Mouse (Mus musculus): Measurements from ENCODE around the gene Cipc.

Gene Cipc

DNA sequence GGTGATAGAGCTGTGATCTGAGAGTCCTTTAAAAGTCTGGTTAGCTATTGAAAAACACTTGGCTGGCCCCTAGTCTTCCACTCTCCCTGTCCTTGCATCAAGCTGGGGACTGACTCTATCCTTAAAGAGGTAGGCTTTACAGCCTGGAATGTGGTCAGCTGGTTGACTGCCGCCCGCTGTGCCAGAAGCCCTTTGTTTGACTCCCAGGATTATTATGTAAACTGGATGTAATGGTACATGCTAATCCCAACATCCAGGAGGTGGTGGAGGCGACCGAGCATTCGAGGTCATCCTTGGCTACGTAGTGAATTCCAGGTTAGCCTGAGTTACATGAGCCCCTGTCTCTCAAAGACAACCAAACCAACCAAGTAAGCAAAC, 14.3 kb upstream of the Cipc start:
- DNase-seq = no peak

DNA sequence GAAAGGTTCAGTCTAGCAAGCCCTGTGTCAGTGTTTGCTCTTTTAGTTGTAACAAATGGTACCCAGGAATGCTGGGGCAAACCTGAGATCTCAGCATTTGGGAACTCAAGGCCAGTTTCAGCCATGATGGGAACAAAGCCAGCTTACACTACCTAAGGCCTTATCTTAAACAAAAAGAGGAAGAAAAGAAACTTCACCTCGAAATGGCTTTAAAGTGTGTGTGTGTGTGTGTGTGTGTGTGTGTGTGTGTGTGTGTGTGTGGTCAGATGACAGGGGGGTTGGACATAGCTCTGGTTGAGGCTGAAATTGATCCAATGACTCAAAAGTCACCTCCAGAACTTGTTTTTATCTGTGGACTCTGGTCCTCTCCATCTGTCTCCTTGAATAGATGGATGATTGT, 12.1 kb upstream of the Cipc start:
- DNase-seq = no peak

DNA sequence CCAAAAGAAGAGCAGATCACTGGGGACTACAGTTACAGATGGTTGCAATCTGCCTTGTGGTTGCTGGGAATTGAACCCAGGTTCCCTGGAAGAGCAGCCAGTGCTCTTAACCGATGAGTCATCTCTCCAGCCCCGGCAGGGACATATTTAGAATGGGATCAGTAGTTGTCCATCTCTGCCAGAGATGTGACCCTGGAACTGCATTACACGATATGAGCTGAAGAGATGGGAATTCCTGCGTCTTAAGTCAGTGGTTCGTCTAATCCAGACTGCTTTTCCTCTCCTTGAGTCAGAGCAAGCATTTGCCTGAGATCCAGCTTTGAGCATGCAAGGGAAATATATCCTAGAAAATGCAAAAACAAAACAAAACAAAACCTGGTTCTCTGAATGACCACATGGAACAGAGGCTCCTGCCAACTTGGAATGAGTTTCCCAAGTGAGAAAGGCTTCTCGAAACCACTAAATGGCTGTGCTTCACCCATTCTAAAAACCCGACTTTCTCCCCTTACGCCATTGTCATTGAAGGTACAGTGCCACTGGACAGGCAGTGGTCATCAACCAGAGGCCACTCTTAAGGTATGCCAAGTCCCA, 11.1 kb upstream of the Cipc start:
- no peak for DNase-seq

DNA sequence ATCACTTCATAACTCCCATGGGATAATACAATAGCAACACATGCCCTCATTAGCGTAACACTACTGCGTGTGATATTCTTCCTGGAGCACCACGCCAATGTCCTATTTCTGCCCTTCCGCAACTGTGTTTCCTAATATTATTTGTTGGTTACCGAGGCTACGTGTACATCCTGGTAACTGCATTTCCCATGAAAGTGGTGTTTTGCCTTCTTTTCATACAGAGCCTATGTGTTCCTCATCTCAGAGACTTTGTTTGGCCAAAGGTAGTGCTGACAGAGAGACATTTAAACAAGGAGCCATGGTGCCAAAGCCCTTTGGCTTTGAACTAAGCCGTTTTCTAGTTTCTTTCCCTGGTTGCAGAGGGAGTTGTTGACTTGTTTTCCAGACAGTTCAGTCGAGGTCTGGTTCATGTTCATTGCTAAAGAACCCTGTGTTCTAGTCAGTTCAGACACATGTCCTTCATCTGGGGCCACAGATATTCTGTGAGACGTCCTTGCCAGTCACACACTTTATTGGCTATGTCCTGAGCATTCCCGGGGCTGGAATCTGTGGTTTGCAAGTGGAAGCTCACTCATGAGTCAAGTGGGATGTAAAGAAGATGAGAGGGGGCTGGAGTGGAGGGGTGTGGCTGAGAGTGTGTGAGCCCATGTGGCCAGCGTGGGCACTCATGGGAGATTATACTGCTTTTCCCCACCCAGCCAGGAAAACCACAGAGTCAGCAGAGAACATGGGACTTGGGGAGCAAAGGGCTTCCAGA, 10.1 kb upstream of the Cipc start:
- no peak for DNase-seq

DNA sequence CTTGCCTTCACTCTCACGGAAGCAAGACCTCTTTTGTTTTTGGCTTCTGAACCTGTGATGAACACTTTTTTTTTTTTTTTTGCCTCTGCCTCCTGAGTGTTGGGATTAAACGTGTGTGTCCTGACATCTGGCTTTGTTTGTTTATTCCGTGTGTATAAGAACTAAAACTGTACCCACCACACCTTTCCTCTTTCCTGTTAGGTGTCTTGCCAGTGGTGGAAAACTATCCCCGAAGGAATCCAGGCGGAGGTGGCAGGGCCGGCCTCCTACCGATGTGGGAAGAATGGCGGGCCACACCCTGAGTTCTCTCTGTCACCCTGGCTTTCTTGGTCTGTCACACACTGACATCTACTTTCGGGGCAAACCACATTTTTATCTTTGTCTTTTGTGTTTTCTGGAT, 8.3 kb upstream of the Cipc start:
- no peak for DNase-seq

DNA sequence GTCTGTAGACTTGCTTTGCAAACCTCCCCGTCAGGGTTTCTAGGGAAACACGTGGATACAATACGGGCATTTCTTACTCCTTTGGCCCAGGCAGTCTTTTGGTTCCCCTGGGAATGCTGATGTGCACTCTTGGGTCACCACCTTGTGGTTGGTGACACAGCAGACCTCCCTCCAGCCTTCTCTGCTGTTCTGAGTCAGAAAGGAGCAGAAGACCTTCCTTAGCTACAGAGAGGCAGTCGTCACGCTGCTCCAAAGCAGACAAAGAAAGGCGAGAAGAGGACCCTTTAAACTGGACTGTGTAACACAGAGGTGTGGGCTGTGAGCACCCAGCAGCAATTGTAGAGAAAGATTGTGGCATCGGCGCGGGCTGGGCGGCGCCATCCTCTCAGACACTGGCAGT, 5.7 kb upstream of the Cipc start:
- DNase-seq = no peak

DNA sequence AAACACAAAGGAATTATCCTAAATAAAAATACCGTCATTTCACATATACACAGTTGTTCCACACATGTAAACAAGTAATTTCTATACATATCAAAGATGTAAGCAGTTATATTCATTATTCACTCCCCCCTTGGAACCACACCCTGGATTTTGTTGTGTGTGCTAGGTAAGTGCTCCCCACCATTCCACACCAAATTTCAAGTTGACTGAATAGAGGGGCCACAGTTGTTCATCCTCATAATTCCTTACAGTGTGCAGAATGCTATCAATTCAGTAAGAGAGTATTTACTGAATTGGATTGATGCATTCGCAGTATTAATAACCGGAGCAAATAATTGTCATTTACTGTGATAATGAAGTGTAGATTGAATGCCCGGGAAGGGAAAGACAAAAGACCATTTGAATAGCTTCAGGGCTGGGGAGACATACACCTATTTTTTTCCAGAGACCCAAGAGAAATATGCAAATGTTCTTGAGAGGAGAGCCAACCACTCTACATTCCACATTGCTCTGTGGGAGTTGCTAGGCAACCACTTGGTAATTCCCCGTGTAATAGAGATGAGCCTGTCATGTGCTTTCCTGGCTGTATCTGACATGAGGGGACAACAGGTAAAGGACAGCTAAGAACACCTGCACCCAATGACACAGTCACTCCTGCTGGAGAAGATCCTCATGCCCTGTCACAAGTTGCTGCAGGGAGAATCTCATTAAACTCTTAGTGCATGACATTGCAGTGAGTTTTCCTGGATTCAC, 4.9 kb upstream of the Cipc start:
- no peak for DNase-seq

DNA sequence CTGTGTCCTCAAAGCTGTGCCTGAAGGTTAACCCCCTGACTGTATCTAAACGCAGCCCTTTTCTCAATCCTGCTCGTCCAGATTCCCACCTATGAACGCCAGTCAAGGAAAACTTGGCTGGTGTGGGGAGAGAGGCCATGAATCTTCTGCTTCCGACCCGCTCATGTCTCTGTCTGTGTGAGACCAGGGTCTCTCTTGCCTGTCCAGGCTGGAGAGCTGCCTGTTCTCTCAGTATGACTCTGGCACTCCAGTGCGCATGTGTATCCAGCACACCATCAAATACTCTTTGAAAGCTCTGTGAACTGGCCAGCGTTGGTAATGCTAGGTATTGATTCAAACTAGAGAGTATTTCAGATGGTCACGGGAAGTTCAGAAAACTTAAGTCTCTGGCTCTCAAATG, 3.4 kb upstream of the Cipc start:
- no peak for DNase-seq

DNA sequence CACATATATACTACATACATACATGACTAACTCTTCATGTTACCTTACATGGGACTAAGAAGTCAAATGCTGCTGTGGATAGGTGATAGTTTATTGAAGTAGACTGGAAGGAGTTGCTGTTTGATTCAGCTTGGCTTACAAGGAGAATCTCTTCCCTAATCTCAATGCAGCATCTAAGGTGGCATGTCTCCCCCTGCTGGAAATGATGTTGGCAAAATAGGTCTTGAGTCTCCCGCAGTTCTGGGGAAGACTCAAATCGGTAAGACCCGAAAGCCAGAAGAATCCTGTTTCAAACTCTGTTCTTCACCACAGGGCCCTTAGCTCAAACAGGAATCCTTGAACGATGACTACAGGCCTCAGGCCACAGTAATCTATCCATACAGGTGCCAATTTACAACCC, 1.7 kb upstream of the Cipc start:
- DNase-seq = peak in 1 of 2 experiments; percentile 56

DNA sequence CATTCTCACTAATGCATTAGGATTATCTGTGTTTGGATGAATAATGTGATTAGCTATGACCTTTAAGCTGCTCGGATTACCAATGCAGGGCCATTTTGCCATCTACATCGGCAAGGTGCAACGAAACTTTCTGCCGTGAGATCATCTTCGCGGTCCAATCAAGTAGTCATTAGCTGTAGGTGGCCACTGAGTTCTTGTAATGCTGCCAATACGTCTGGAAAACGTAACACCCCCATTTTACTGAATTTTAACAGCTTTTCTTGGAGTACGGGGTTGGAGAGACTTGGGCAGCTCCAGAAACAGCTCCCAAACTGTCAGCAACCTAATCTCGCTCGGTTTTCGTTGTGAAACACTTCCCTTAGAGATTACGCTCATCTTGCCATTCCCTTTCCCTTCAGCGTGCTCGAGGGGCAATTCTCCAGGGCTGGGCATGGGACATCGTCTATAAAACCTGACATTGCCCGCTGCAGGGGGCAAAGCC, 502 bp upstream of the Cipc start:
- no peak for DNase-seq

DNA sequence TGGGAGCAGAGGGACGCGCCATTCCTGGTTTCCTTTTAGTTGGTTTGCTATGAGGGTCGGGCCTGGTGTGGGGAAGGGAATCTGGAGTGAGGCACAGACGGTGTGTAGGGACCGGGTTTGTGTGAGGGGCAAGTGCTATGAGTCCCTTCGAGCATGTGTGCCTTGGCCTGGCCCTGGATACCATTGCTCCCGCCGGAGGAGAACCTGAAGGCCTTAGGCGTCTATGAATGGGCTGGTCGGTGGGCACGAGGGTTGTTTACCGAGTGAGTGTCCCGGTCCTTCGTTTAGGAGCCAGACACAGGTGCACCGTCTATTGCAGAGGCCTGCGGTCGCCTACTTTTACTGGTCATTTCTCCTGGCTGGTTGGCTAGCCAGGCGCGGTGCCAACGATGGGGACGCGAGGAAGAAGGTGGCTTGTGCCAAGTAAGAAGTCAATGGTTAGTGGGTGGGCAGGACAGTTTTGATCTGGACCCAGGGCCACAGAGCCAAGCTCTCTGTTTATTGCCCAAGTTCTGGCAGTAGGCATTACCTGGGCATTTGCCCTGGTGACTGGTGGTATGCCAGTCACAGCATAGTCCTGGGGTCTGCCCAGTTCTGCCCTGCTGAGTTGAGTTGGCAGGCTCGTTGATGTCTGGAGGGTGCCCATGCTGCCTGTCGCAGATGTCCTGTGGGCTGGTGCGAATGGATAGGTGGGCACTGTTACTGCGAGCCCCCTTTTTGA, 998 bp downstream of the Cipc start:
- DNase-seq = peak; percentile 17 to 42

DNA sequence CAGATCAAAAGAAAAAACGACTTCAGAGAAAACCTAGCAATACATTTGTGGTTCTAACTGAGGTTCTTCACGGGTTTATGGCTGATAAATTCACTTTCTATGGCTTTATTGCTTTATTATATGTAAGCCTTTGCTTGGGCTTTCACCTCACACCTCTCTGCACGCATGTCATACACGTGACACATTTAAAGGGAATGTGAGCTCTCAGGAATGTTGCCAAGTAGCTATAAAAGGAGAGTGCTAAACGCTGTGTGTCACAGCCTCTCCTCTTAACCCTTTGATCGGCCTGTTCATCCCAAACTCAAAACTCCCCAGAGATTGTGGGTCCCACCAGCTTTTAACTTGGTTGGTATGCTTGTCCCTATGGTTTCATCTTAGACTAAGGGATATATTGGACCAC, 1.8 kb downstream of the Cipc start:
- DNase-seq = no peak

DNA sequence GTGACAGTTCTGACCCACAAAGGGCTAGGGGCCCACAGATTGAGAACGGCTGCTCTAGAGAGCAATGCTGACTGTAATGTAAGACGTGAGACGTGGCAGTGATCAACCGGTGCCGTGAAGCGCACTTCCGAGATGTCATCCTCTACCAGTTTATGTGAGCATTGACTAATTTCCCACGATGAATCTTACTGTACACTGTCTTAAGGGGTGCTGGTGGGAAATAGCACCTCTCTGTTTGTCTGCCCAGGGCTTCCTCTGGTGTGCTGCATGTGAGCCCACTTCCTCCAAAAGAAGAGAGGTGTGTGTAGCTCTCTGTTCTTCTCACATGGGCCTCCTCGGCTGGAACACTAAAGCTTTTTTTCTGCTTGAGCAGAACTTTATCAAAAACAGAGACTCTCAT, 2.7 kb downstream of the Cipc start:
- DNase-seq = peak; percentile 44 to 52

DNA sequence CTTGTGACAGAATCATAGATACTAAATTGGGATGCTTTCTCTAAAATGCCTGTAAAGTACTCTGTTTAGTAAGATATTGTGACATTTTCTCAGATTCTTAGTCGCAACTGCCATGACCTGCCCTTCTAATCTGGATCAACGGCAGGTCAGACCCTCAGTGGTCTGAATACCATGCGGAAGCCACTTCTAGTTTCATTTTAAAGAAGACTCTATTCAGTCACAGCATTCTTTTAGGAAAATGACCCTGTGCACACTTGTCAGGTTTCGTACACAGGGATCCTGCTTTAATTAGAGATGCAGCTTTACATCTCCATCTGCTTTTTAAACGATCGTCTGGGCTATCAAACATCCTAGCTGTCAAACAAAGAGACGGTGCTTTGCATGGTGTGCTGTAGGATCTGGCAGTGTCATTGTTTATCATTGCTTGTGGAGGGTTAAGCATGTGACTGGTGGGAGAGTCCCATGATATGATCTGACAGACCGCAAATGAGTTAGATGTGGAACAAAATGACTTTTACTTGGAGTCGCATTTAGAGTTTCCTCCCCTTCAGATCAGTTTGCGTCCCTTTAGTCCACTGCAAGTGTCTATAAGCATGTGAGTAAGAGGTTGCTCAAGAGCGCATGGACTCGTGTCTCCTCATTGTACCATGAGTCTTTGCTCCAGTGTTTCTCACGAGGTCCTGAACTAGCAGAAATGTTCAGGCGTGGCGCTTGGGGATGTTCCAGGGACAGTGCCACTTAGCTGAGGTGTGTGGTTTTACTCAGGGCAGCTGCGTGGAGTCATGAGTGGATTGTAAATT, 3.5 kb downstream of the Cipc start:
- peak in 1 of 2 experiments; percentile 21 for DNase-seq

DNA sequence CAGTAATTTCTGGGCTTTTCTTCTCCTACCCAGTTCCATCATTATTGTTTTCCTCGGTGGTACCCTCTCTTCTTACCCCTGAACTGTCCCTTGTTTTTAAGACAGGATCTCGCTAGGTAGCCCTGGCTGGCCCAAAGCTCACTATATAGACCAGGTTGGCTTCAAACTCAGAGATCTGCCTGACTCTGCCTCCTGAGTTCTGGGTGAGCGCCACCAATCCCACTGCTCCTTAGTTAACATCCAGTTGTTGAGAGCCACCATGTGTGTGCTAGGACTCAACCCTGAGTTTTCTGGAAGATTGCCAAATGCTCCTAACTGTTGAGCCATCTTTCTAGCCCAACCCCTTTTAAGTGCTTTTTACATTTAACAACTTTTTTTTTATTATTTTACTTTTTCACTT, 4.1 kb downstream of the Cipc start:
- DNase-seq = no peak

DNA sequence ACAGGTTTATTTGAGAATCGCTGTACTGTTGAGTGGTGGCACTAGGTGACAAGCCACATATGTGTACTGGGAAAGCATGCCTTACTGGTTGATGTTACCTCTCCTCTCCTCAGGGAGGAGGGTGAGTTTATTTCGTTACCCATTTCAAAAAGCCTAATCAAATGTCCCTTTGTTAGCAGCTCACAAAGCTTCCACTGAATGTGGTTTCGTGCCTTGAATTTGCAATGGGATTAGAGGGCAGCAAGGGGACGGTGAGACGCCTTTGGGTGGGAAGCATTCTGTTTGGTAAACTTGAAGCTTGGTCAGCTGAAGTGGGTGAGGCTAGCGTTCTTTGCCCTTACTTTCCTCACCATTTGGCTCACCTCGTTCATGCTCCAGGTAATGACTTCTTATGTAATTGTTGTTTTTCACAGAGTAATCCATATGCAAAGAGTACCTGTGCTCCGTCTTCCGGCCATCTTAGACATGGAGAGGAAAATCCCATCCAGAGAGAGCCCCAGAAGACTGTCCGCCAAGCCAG, 5.5 kb downstream of the Cipc start:
- DNase-seq = no peak

DNA sequence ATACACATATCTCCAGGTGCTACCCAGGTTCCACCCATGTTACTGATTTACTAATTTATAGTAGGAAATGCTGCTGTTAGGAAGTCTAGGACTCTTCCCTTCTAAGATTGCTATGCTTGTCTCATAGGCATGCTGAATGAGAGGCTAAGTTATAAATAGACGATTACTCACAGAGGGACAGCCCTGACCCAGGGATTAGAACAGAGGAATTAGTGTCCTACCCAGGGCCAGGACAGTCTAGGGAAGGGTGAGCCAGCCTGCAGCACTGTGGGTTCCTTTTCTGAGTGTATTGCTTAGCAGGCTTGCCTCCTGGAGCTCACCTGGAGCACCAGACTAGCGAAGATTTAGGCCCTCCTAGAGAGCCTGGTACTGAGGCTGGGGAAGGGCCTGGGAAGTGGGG, 9.1 kb downstream of the Cipc start:
- no peak for DNase-seq

DNA sequence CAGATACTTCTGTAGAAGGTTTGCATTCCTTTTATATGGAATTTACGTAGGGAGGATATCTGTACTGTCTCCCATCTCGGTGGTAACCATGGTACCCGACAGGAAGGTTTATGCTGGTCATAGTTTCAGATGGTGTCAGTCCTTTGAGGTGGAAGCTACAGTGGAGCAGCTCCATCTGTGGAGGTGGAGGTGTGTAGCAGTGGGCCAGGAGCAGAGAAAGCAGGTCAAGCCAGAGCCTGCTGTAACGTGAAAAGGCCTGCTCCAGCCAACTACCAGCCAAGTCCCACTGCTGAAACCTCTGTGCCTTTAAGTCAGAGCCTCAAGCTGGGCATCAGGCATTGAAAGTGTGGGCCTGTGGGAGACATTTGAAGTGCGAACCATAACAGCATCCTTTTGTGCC, 11.7 kb downstream of the Cipc start:
- DNase-seq = no peak

DNA sequence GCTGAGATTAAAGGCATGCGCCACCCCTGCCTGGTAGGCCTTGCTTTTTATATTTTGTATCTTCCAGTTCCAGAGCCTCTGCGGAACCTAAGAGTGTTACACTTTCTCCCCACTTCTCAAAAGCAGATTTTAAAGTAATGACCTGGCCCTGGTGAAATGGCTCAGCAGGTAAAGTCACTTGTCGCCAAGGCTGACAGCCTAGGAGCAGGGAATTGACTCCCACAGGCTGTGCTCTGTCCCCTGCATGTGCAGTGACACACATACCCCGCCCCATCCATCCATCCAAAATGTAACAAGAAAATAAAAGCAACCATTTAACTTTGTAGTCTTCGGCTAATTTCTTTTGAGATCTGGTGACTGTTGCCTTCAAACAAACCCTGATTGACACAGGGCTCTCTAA, 12.8 kb downstream of the Cipc start:
- no peak for DNase-seq

DNA sequence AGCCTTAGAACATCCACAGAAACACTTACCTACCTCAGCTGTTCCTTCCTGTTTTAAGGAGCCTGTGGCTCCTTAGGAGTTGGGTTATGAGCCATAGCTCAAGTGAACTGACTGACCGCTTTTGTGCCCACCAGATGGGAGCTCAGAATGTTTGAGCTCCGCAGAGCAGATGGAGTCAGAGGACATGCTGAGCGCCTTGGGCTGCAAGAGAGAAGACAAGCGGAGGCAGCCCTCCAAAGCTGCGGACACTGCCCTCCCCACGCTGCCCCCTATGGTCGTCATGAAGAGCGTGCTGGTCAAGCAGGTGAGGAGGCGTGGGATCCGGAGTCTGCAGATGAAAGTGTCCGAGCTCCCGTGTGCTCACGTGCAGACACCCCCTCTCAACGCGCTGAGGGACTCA, 13.3 kb downstream of the Cipc start:
- no peak for DNase-seq

DNA sequence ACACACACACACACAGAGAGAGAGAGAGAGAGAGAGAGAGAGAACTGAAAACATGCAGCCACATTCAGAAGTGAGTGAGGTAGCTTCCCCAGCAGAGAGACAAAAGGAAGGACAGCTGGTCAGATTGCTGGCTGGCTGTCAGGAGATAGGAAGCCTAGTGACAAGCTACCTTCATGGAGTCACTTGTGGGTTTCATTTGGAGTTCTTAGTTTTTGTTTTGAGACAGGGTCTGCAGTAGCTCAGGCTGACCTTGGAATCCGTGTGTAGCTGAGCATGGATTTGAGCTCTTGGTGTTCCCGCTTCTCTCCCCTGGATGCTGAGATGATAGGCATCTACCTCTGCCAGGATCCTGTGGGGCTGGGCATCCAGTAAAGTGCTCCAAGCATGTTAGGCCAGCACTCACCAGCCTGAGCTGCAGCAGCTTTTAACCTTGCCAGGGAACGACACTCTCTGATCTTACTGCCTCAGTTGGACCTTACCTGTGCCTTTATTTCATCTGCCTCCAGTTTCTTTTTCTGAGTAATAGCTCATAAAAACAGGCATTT, 14.0 kb downstream of the Cipc start:
- DNase-seq = no peak

Data from spleen, adult 18-20 months (tissue).